Mouse (Mus musculus) forebrain, embryonic 12.5 days (tissue): ENCODE measurements at regions not wholly inside any gene's neighbourhood (a gene's known extent, or its start where the extent isn't known, plus 50 kb on each side); places are given as distances from the start of the nearest gene placed in this dataset.

ENCODE experiments used
- ATAC-seq: fragments of 200-750 bp; cut with Nextera tagmentation; 2 replicates; pipeline ENCODE4 v1.8.0; 2017; ENCODE audit warnings: moderate TSS enrichment; ENCODE audit not compliant: low FRiP score
- H3K27ac ChIP-seq: fragments of 300-500 bp; sonication (generic); 2 replicates; pipeline ENCODE4 v1.5.1; 2016; ENCODE audit warnings: mild to moderate bottlenecking
- H3K27me3 ChIP-seq: fragments of 300-500 bp; sonication (generic); 2 replicates; pipeline ENCODE4 v1.6.1; 2016; ENCODE audit warnings: mild to moderate bottlenecking
- H3K36me3 ChIP-seq: fragments of 300-500 bp; sonication (generic); replicated peaks from 2 replicates; pipeline ENCODE4 v1.6.1; 2016; ENCODE audit warnings: mild to moderate bottlenecking
- H3K4me1 ChIP-seq: fragments of 300-500 bp; sonication (generic); 2 replicates; pipeline ENCODE4 v1.6.1; 2016
- H3K4me2 ChIP-seq: fragments of 300-500 bp; sonication (generic); 2 replicates; pipeline ENCODE4 v1.6.1; 2016; ENCODE audit warnings: mild to moderate bottlenecking, moderate library complexity
- H3K4me3 ChIP-seq: fragments of 300-500 bp; sonication (generic); replicated peaks from 2 replicates; pipeline ENCODE4 v1.5.1; 2016; ENCODE audit warnings: mild to moderate bottlenecking
- H3K9ac ChIP-seq: fragments of 300-500 bp; sonication (generic); 2 replicates; pipeline ENCODE4 v1.6.1; 2016; ENCODE audit warnings: mild to moderate bottlenecking
- H3K9me3 ChIP-seq: fragments of 300-500 bp; sonication (generic); 2 replicates; pipeline ENCODE4 v1.6.1; 2016
- WGBS: fragments of 180-500 bp; shearing (Covaris S2); methylation state at CpG from one replicate; pipeline ENCODE4 v1.1.7; 2016; 5-methylcytosine and 5-hydroxymethylcytosine counted together

- ATAC-seq = no peak
- 79% methylated on average over 2 of the region's 2 CpGs for WGBS
Measured at GRCm38 (mm10) chr3:148158533-148158932, 831.8 kb downstream of the Adgrl2 start.

GRCm38 (mm10) chr3:148143776-148144175, 846.6 kb downstream of the Adgrl2 start:
- H3K9ac ChIP-seq = no peak overlapping the region
- no peaks in the 10 kb centered on the region for H3K27me3 ChIP-seq
- H3K36me3 ChIP-seq = no peaks in the 10 kb centered on the region
- no peaks in the 10 kb centered on the region for H3K4me1 ChIP-seq
- WGBS = 86% methylated on average over 2 of the region's 2 CpGs
- H3K9me3 ChIP-seq = no peaks in the 10 kb centered on the region
- no peak overlapping the region for H3K4me3 ChIP-seq
- H3K4me2 ChIP-seq = no peak overlapping the region
- no peak for ATAC-seq
- H3K27ac ChIP-seq = no peak overlapping the region

More at GRCm38 (mm10) chr3:148158533-148158932, 831.8 kb downstream of the Adgrl2 start:
- Histone ChIP-seq H3K9me3 (no peaks in the 10 kb centered on the region), H3K4me2 (no peak overlapping the region), H3K36me3 (no peaks in the 10 kb centered on the region), H3K9ac (no peak overlapping the region), H3K4me1 (no peaks in the 10 kb centered on the region), H3K4me3 (no peak overlapping the region), H3K27ac (no peak overlapping the region), H3K27me3 (no peaks in the 10 kb centered on the region)

- H3K9me3 ChIP-seq = no peaks in the 10 kb centered on the region
- WGBS = 79% methylated on average over 3 of the region's 3 CpGs
- no peak overlapping the region for H3K9ac ChIP-seq
Measured at GRCm38 (mm10) chr3:148136791-148137251, 853.5 kb downstream of the Adgrl2 start.

GRCm38 (mm10) chr3:148134646-148135045, 855.7 kb downstream of the Adgrl2 start:
- no peak overlapping the region for H3K4me2 ChIP-seq
- H3K9me3 ChIP-seq = no peaks in the 10 kb centered on the region
- no peak overlapping the region for H3K27ac ChIP-seq
- no peaks in the 10 kb centered on the region for H3K36me3 ChIP-seq
- no peak overlapping the region for H3K4me3 ChIP-seq
- no peak overlapping the region for H3K9ac ChIP-seq
- ATAC-seq = no peak
- H3K4me1 ChIP-seq = no peaks in the 10 kb centered on the region
- no peaks in the 10 kb centered on the region for H3K27me3 ChIP-seq
- 84% methylated on average over 2 of the region's 2 CpGs for WGBS

More at GRCm38 (mm10) chr3:148136791-148137251, 853.5 kb downstream of the Adgrl2 start:
- no peak overlapping the region for H3K27ac ChIP-seq
- no peak overlapping the region for H3K4me3 ChIP-seq
- no peaks in the 10 kb centered on the region for H3K27me3 ChIP-seq
- no peaks in the 10 kb centered on the region for H3K4me1 ChIP-seq
- no peak for ATAC-seq
- no peak overlapping the region for H3K4me2 ChIP-seq
- no peaks in the 10 kb centered on the region for H3K36me3 ChIP-seq

GRCm38 (mm10) chr3:148115576-148115975, 874.8 kb downstream of the Adgrl2 start:
- H3K4me2 ChIP-seq = no peak overlapping the region

GRCm38 (mm10) chr3:148112204-148112603, 878.2 kb downstream of the Adgrl2 start:
- no peak overlapping the region for H3K4me3 ChIP-seq
- WGBS = 67% methylated on average over 3 of the region's 3 CpGs
- H3K4me2 ChIP-seq = no peak overlapping the region
- H3K4me1 ChIP-seq = no peaks in the 10 kb centered on the region
- no peaks in the 10 kb centered on the region for H3K9me3 ChIP-seq
- no peak for ATAC-seq
- H3K9ac ChIP-seq = no peak overlapping the region
- no peaks in the 10 kb centered on the region for H3K36me3 ChIP-seq
- H3K27ac ChIP-seq = no peak overlapping the region
- no peaks in the 10 kb centered on the region for H3K27me3 ChIP-seq

More at GRCm38 (mm10) chr3:148115576-148115975, 874.8 kb downstream of the Adgrl2 start:
- H3K36me3 ChIP-seq = no peaks in the 10 kb centered on the region
- no peak for ATAC-seq
- 0 out of 2 replicates have a peak, but pooled peaks cover 5% of the 10 kb centered on the region for H3K9me3 ChIP-seq
- no peaks in the 10 kb centered on the region for H3K4me1 ChIP-seq
- H3K27ac ChIP-seq = no peak overlapping the region
- H3K4me3 ChIP-seq = no peak overlapping the region
- H3K27me3 ChIP-seq = no peaks in the 10 kb centered on the region
- no peak overlapping the region for H3K9ac ChIP-seq

GRCm38 (mm10) chr3:148107031-148107430, 883.3 kb downstream of the Adgrl2 start:
- Histone ChIP-seq H3K4me2 (no peak overlapping the region), H3K36me3 (no peaks in the 10 kb centered on the region), H3K9me3 (no peaks in the 10 kb centered on the region), H3K27ac (no peak overlapping the region), H3K9ac (no peak overlapping the region), H3K27me3 (no peaks in the 10 kb centered on the region), H3K4me3 (no peak overlapping the region), H3K4me1 (no peaks in the 10 kb centered on the region)
- no peak for ATAC-seq
- 20% methylated on average over 1 of the region's 1 CpGs for WGBS

GRCm38 (mm10) chr3:148093930-148094329, 896.4 kb downstream of the Adgrl2 start:
- Histone ChIP-seq H3K27ac (no peak overlapping the region), H3K9ac (no peak overlapping the region), H3K4me1 (no peaks in the 10 kb centered on the region), H3K36me3 (no peaks in the 10 kb centered on the region), H3K4me2 (no peak overlapping the region), H3K9me3 (no peaks in the 10 kb centered on the region), H3K4me3 (no peak overlapping the region), H3K27me3 (no peaks in the 10 kb centered on the region)
- no peak for ATAC-seq
- 87% methylated on average over 4 of the region's 4 CpGs for WGBS

GRCm38 (mm10) chr3:148075841-148076240, 914.5 kb downstream of the Adgrl2 start:
- ATAC-seq = no peak
- Histone ChIP-seq H3K9me3 (no peaks in the 10 kb centered on the region), H3K4me3 (no peak overlapping the region), H3K4me2 (no peak overlapping the region), H3K27ac (no peak overlapping the region), H3K4me1 (no peaks in the 10 kb centered on the region), H3K9ac (no peak overlapping the region), H3K27me3 (no peaks in the 10 kb centered on the region), H3K36me3 (no peaks in the 10 kb centered on the region)
- WGBS = 40% methylated on average over 2 of the region's 2 CpGs

- H3K4me2 ChIP-seq = no peak overlapping the region
- no peaks in the 10 kb centered on the region for H3K36me3 ChIP-seq
- no peaks in the 10 kb centered on the region for H3K27me3 ChIP-seq
- WGBS = 94% methylated on average over 6 of the region's 6 CpGs
- no peak overlapping the region for H3K9ac ChIP-seq
- H3K9me3 ChIP-seq = no peaks in the 10 kb centered on the region
- H3K4me1 ChIP-seq = no peaks in the 10 kb centered on the region
- H3K27ac ChIP-seq = no peak overlapping the region
- ATAC-seq = no peak
- H3K4me3 ChIP-seq = no peak overlapping the region
Measured at GRCm38 (mm10) chr3:148066701-148067100, 923.7 kb downstream of the Adgrl2 start.

- Histone ChIP-seq H3K4me3 (no peak overlapping the region), H3K27ac (no peak overlapping the region), H3K9me3 (no peaks in the 10 kb centered on the region), H3K9ac (no peak overlapping the region), H3K4me1 (no peaks in the 10 kb centered on the region), H3K27me3 (no peaks in the 10 kb centered on the region), H3K36me3 (no peaks in the 10 kb centered on the region), H3K4me2 (no peak overlapping the region)
- no peak for ATAC-seq
- 78% methylated on average over 4 of the region's 4 CpGs for WGBS
Measured at GRCm38 (mm10) chr3:148056074-148056473, 934.3 kb downstream of the Adgrl2 start.

GRCm38 (mm10) chr3:148052516-148052915, 937.8 kb downstream of the Adgrl2 start:
- H3K4me2 ChIP-seq = no peak overlapping the region
- H3K4me1 ChIP-seq = no peaks in the 10 kb centered on the region
- WGBS = 78% methylated on average over 5 of the region's 5 CpGs

GRCm38 (mm10) chr3:148048247-148048646, 942.1 kb downstream of the Adgrl2 start:
- ATAC-seq = no peak
- WGBS = 89% methylated on average over 2 of the region's 2 CpGs

More at GRCm38 (mm10) chr3:148052516-148052915, 937.8 kb downstream of the Adgrl2 start:
- no peak for ATAC-seq
- H3K9ac ChIP-seq = no peak overlapping the region
- no peaks in the 10 kb centered on the region for H3K36me3 ChIP-seq
- H3K9me3 ChIP-seq = no peaks in the 10 kb centered on the region
- no peak overlapping the region for H3K27ac ChIP-seq
- H3K27me3 ChIP-seq = no peaks in the 10 kb centered on the region
- no peak overlapping the region for H3K4me3 ChIP-seq

More at GRCm38 (mm10) chr3:148048247-148048646, 942.1 kb downstream of the Adgrl2 start:
- Histone ChIP-seq H3K27me3 (no peaks in the 10 kb centered on the region), H3K4me3 (no peak overlapping the region), H3K4me1 (no peaks in the 10 kb centered on the region), H3K27ac (no peak overlapping the region), H3K9ac (no peak overlapping the region), H3K9me3 (no peaks in the 10 kb centered on the region), H3K4me2 (no peak overlapping the region), H3K36me3 (no peaks in the 10 kb centered on the region)
